Mouse (Mus musculus) ES-E14 (cell line): ENCODE data around the gene Spon2.

ENCODE experiments used
- CHD2 ChIP-seq: IDR thresholded peaks from 2 replicates; pipeline ENCODE4 v1.6.1; 2014; ENCODE audit warnings: mild to moderate bottlenecking, low read depth, low read length, inconsistent platforms
- MAFK ChIP-seq: IDR thresholded peaks from 2 replicates; pipeline ENCODE4 v1.6.1; 2014; ENCODE audit warnings: mild to moderate bottlenecking, low read depth, low read length, inconsistent platforms; ENCODE audit not compliant: insufficient read depth

DNA sequence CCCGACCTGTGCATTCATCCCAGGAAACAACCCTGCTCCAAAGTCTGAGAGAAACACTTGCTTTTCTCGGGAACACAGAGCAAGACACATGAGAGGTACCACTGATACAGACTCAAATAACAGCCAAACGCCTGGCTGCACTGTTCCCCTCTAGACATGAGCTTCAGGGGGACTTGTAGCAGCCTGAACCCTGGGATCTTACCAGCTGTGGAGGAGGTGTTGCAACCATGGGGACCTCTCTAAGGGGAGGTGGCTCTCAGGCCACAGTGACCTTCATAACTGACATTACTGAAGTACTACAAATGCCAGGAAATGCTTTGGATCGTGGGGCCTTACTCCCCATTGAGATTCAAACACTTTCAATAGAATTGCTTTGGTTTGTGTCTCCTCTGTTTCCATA lies 3.5 kb downstream of the Spon2 start:
- TF ChIP-seq CHD2 (no peak), MAFK (no peak)
